Mouse (Mus musculus) cerebellum, postnatal 4 days (tissue): ENCODE data around the gene Efs.
"Not testable (repeated sequence)": the region's sequence is repeated elsewhere in the genome, so short reads cannot be mapped to it uniquely, and the experiment has no call there.

ENCODE experiments used
- DNase-seq, 2 experiments: peaks; one replicate each; pipeline ENCODE4 v3.0.0; 2022; ENCODE audit warnings: low spot score in 2 of 2, mixed read lengths in 1 of 2

Efs gene

GRCm38 (mm10) chr14:54948781-54949180, 22.9 kb upstream of the Efs start:
- DNase-seq, result no peak

- DNase-seq, result not testable (repeated sequence)
Measured at GRCm38 (mm10) chr14:54947008-54947407, 21.1 kb upstream of the Efs start.

DNA sequence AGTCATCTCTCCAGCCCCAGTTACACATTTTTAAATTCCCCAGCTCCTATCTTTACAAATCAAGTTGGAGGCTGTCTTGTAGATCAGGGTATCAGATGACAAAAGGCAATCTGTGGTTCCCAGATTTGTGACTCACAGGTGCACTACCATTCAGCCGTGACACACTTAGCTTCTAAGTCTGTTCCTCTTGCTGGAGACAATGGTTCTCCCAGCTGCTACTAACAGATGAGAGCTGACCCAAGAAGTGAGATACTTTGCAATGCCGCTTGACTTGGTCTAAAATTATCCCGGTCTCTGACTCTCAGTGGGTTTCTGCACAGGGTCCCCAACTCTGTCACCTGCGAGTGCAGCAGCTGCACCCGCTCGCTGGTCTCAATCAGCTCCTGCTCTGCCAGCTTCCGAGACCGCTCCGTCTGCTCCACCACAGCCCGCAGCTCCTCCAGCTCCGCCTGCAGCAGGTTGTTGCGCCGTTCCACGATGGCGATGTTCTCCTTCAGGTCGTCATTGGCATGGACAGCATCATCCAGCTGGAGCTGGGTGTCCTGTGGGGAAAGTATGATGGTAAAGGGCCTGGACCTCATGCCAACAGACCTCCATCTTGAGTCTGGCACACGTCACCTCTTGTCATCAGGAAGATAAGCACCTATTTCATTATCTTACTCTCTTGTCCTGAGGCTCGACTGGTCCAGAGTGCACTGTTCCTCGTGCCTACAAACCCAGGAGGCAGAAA, 20.2 kb upstream of the Efs start:
- DNase-seq, result no peak

- DNase-seq, result no peak
Measured at GRCm38 (mm10) chr14:54944939-54945338, 19.0 kb upstream of the Efs start.

DNA sequence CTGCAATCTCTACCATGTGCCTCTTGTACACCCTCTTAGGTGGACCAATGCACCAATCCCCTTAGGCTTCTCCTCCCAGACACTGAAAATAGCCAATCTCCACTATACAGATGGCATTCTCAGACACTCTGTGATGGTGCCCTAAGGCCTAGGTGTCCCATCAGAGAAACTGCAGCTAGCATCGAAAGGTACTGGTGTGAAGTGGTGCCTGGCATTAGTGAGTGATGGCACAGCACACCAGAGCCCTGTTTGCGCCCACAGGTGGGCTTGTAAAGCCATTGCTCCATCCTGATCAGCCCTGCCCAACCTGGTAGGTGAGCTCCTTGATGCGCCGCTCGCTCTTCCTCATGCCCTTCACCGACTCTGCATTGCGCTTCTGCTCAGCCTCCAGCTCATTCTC, 18.0 kb upstream of the Efs start:
- no peak for DNase-seq

- no peak for DNase-seq
Measured at GRCm38 (mm10) chr14:54942479-54942878, 16.6 kb upstream of the Efs start.

GRCm38 (mm10) chr14:54941024-54941978, 15.4 kb upstream of the Efs start:
- DNase-seq, result no peak

- no peak for DNase-seq
Measured at GRCm38 (mm10) chr14:54940176-54940530, 14.2 kb upstream of the Efs start.

GRCm38 (mm10) chr14:54939434-54940175, 13.7 kb upstream of the Efs start:
- DNase-seq, result peak in 1 of 2 experiments; percentile 59

GRCm38 (mm10) chr14:54938431-54939219, 12.7 kb upstream of the Efs start:
- no peak for DNase-seq

- DNase-seq, result no peak
Measured at GRCm38 (mm10) chr14:54937361-54938182, 11.6 kb upstream of the Efs start.

DNA sequence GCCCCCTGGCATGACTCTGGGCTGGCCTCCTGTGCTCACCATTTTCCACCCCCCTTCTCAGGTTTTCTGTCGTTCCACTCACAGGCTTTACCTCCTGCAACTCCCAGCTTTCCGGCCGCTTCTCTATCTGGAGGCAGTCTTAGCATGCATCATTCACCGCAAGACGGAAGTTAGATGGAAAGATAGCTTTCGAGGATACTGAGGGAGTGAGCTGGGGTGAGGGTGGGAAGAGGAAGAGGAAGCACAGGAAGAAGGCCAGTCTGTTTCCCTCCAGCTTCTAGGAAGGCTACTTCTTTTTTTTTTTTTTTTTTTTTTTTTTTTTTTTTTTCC, 10.9 kb upstream of the Efs start:
- DNase-seq, result no peak

DNA sequence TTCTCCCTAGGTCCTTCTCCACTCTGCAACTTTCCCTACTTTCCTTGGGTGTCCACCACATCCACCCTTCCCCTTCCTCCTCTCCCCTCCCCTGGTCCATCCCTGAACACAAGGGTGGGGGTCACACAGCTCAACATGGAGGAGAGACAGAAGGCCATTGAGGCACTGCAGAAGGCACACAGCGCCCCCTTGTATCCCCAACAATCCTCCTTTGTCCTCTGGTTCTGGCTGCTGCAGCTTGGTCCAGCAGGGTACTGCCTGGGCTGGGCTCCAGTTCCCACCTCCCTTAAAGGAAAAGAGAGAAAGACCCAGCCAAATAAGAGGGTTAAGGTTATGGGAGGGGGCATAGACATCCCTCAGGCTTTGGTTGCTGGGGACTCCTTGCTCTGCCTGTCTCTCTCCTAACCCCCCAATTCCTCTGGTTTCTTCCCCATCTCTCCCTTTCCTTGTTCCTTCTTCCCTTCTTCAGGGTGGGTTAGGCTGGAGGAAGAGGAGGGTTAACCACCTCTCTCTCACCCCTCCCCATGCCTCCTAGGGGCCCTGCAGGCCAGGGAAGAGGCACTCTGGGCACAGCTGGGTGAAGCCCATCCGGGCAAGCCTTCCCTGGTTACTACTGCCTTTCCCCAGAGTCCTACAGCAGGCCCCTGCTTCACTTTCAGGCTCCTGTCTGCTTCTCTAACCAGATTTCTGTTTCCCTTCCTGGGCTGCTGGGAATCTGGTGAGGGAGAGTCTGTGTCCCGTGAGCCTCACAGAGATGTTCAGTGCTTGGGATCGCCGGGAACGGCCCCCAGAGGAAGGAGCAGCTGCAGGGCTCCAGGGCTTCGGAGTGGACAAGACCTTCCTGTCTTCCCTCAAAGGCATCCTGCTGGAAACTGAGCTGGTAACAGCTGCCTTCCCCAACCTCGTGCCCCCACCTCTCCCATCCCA, 10.2 kb upstream of the Efs start, which contains the start of gene Cmtm5:
Gene Cmtm5, plus strand, starts transcription at position 358 of the 927 bp plus-strand sequence.
- DNase-seq, result peak in 1 of 2 experiments; percentile 49

- DNase-seq, result no peak
Measured at GRCm38 (mm10) chr14:54932645-54933150, 6.8 kb upstream of the Efs start, which contains the start of gene Il25. Il25 (plus strand) TSS chr14:54932695.

GRCm38 (mm10) chr14:54930431-54930830, 4.5 kb upstream of the Efs start:
- peak in 1 of 2 experiments; percentile 31 for DNase-seq

- no peak for DNase-seq
Measured at GRCm38 (mm10) chr14:54929801-54930200, 3.9 kb upstream of the Efs start.

GRCm38 (mm10) chr14:54927296-54927695, 1.4 kb upstream of the Efs start:
- no peak for DNase-seq

GRCm38 (mm10) chr14:54926401-54927158, 654 bp upstream of the Efs start:
- peak in 1 of 2 experiments; percentile 58 for DNase-seq
